Mouse (Mus musculus) bone marrow, adult 2 months (tissue): ENCODE results near the gene Hist1h2ah. TPM values are rescaled to one million over a fixed set of nuclear protein-coding genes. Genes with fewer than 3 reads are reported as not detected.
"Not testable (repeated sequence)": the region's sequence is repeated elsewhere in the genome, so short reads cannot be mapped to it uniquely, and the experiment has no call there.

Experiments used
- H3K27ac ChIP-seq: fragments of 200-500 bp; 2 replicates; pipeline ENCODE4 v1.5.1; 2012; ENCODE audit warnings: low read depth, mild to moderate bottlenecking, control low read depth, inconsistent platforms, low read length; ENCODE audit not compliant: control insufficient read depth, poor library complexity, insufficient read depth
- H3K4me1 ChIP-seq: fragments of 200-500 bp; 2 replicates; pipeline ENCODE4 v1.6.1; 2011; ENCODE audit warnings: low read length; ENCODE audit not compliant: control insufficient read depth, insufficient read depth
- H3K4me3 ChIP-seq: fragments of 200-500 bp; replicated peaks from 2 replicates; pipeline ENCODE3; 2011; ENCODE audit warnings: mild to moderate bottlenecking, low read depth, low read length, control low read depth; ENCODE audit not compliant: control insufficient read depth
- CTCF ChIP-seq: fragments of 200-500 bp; IDR thresholded peaks from 2 replicates; pipeline ENCODE4 v1.5.1; 2011; ENCODE audit warnings: low read length, control low read depth; ENCODE audit not compliant: control insufficient read depth, insufficient read depth
- POLR2A ChIP-seq: fragments of 200-500 bp; IDR thresholded peaks from 2 replicates; pipeline ENCODE4 v1.6.1; 2011; ENCODE audit warnings: low read depth, mild to moderate bottlenecking, control low read depth, low read length, borderline replicate concordance; ENCODE audit not compliant: control insufficient read depth
- WGBS: fragments of 180-500 bp; shearing (Covaris S2); methylation state at CpG from one replicate; pipeline ENCODE4 v1.1.7; 2018; 5-methylcytosine and 5-hydroxymethylcytosine counted together
- polyA plus RNA-seq: library from polyadenylated mRNA; stranded (reverse); fragments of >200 nt; gene quantifications from 2 replicates; pipeline ENCODE4 v1.2.4, GENCODE M21; 2011; ENCODE audit warnings: low replicate concordance; ENCODE audit not compliant: missing spikeins, insufficient read depth, insufficient read length

Gene Hist1h2ah
- 31.8 and 40.4 TPM in 2 replicates for polyA plus RNA-seq

DNA sequence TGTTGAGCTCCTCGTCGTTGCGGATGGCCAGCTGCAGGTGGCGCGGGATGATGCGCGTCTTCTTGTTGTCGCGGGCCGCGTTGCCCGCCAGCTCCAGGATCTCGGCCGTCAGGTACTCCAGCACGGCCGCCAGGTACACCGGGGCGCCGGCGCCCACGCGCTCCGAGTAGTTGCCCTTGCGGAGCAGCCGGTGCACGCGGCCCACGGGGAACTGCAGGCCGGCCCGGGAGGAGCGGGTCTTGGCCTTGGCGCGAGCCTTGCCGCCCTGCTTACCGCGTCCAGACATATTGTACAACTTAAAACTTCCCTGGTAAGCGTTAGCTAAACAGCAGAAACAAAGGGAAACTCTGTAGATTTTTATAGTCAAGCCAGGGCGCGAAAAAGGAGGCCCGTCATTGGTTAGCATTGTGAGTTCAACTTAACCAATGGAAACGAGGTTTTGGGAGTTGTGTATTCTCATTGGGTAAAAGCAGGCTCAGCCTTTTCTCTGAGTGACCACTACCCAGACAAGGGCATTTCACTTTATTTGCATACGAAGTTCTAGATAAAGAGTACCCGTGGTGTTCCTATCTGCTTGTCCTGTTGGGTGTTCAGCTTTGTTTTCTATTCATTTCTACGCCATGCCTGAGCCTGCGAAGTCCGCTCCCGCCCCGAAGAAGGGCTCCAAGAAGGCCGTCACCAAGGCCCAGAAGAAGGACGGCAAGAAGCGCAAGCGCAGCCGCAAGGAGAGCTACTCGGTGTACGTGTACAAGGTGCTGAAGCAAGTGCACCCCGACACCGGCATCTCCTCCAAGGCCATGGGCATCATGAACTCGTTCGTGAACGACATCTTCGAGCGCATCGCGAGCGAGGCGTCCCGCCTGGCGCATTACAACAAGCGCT lies at the start of gene Hist1h2ah, which contains the start of gene Hist1h2bk:
Hist1h2ah (minus strand) TSS at position 302 of the 882 bp plus-strand sequence.
Hist1h2bk (plus strand) TSS at position 604 of the 882 bp plus-strand sequence.
- H3K27ac ChIP-seq, result peak within 1 kb of the TSS; percentile 95
- TF ChIP-seq POLR2A, result peak; percentile 94; the same call in 1 of the 2 replicates
- WGBS, result under 1% methylated on average over 30 of the region's 69 CpGs
- not testable (repeated sequence) for H3K4me1 ChIP-seq
- H3K4me3 ChIP-seq, result peak within 1 kb of the TSS; percentile 73

DNA sequence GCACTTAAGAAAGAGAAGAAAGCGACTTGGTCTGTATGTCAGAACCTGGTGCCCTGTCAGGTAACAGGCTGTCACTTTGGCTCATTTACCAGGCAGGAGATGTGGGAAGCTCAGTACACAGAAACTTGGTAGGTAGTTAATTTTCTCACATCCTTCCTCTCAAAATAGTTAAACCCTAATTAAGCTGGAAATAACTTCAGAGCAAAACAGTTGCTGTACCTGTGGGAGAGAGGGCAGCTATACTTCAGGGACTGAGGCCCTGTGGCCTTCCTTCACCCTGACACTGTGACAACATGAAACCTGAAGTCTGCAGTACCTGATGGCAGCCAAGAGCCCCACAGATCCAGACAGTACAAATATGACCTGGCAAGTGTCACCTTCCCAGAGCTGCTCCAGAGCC lies 48.8 kb upstream of the Hist1h2ah start, which contains the start of gene Vmn1r188:
Vmn1r188 (plus strand) TSS at position 301 of the 400 bp plus-strand sequence.
- 84% methylated on average over 1 of the region's 1 CpGs for WGBS
- H3K4me1 ChIP-seq, H3K4me3 ChIP-seq, H3K27ac ChIP-seq: not testable (repeated sequence)

DNA sequence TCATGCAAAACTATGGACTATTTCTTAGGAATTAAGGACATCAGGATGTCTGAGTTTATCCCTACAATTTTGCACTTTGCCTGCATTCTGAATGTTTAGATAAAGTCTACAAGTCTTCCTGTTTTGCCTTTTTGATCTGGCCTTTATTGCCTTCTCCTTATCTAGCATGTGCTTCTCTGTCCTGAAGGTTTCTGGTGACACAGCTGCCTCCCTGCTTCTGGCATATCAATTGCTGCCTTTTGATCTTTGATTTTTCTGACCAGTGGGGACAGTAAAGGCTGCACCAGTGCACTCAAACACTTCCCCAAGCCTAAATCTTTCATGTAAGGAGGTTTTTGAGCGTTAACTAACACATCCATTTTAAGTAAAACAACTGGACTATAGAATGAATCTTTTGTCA lies 28.1 kb upstream of the Hist1h2ah start:
- TF ChIP-seq CTCF (no peak), POLR2A (no peak)
- WGBS, result 50% methylated on average over 1 of the region's 1 CpGs
- Histone ChIP-seq H3K4me3 (no peak overlapping the region), H3K4me1 (no peaks in the 10 kb centered on the region), H3K27ac (no peak overlapping the region)

DNA sequence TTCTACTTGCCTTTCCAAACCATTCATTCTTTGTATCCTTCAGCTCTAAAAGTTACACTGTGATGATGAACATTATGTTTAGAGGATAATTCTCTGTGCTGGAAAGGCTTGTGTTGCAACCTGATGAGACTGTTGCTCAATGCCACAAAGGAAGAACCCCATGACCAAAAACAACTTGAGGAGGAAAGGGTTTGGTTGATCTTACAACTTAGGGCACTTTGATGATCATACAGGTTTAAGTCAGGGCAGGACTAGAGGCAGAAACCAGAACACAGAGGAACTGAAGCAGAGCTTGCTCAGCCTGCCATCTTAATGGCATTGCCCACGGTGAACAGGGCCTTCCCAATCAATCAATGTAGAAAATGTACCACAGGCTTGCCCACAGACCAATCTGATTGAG lies 26.1 kb upstream of the Hist1h2ah start:
- H3K27ac ChIP-seq, result no peak overlapping the region
- TF ChIP-seq CTCF (no peak), POLR2A (no peak)
- WGBS, result 39% methylated on average over 1 of the region's 1 CpGs
- H3K4me3 ChIP-seq, result no peak overlapping the region
- H3K4me1 ChIP-seq, result no peaks in the 10 kb centered on the region

DNA sequence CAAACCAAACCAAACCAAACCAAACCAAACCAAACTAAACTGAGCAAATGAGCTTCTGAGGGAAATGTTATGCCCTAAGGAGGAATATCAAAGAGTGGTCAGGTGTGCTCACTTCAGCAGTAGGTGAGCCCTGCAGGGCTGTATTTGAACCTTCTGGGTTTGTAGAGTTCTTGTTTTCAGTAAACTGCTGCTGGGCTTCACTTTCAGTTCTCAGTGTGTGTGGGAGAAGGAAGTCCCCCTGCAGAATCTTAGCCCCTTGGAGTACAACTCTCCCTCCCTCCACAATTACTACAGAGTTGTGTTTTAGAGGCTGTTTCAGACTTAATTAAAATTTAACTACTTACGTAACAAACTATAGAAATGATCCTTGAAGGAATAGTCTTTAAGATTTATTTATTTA lies 18.4 kb upstream of the Hist1h2ah start:
- H3K4me3 ChIP-seq, result no peak overlapping the region
- 92% methylated on average over 1 of the region's 1 CpGs for WGBS
- H3K27ac ChIP-seq, result no peak overlapping the region
- TF ChIP-seq POLR2A (no peak), CTCF (no peak)
- peaks cover 1% of the 10 kb centered on the region; the same call in 1 of the 2 replicates for H3K4me1 ChIP-seq

DNA sequence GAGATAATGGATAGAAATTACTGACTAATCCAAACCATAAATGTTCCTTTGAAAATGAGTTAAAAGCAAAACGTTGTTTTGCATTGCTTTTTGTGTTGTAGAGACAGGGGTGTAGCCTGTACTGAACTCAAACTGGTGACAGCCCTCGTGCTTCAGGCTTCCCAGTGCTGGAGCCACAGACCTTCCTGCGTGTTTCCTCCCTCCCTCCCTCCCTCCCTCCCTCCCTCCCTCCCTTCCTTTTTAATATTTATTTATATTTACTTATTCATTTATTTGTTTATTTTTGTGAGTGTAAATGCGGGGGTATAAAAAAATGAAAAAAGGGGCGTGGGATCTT lies 16.1 kb upstream of the Hist1h2ah start:
- TF ChIP-seq POLR2A, result no peak
- no peak for TF ChIP-seq CTCF
- Histone ChIP-seq H3K4me1 (peaks cover 1% of the 10 kb centered on the region; the same call in 1 of the 2 replicates), H3K27ac (no peak overlapping the region), H3K4me3 (no peak overlapping the region)
- WGBS, result 9% methylated on average over 5 of the region's 5 CpGs

DNA sequence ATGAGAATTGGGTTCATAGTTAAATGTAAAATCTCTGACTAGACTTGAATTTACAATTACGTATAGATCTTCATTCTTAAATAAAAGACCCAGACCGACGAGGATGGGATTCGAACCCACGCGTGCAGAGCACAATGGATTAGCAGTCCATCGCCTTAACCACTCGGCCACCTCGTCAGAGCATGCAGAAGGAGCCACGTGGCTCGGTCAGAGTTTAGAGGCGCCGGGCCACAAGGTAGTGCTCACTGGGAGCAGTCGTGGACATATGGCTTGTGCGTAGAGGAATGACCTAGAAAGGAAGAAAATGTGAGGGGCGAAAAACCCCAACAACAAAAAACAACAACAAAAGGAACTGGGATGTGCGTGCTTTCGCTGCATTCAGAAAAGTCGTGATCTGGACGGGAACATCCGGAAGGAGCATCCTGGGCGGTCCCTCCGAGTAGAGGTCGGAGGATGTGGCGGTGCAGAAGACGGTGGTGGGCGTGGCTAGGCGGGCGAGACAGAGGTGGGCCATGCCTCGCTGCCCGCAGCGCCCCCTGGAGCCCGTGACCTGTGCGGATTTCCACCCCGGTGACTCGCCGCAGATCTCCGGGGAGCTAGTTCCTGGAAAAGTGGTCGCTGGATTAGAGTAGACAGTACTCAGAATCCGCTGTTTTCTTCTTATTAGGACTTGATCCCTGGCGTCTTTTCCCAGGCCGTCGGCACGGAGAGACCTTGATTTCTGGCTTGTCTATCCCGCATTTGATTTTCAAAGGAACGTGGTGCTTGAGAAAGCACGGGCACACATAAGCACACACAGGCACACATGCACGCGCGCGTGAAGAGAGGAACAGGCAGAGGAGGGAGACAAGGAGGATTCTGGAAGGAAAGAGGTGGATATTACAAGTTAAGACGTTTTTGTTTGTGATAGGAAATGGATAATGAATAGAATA lies 15.5 kb upstream of the Hist1h2ah start:
- TF ChIP-seq CTCF, result peak; percentile 76
- TF ChIP-seq POLR2A, result no peak
- Histone ChIP-seq H3K27ac (peak overlapping the region; percentile 31), H3K4me3 (peak overlapping the region; percentile 61), H3K4me1 (peaks cover 1% of the 10 kb centered on the region; the same call in 1 of the 2 replicates)
- under 1% methylated on average over 52 of the region's 52 CpGs for WGBS
